Mouse (Mus musculus): ENCODE measurements around the gene Slc2a8. TPM values are rescaled to one million over a fixed set of nuclear protein-coding genes. Genes with fewer than 3 reads are reported as not detected.
"Not testable (repeated sequence)": the region's sequence is repeated elsewhere in the genome, so short reads cannot be mapped to it uniquely, and the experiment has no call there.

Gene Slc2a8
- polyA plus RNA-seq (2014; fragmentation: Nextera tagmentation; extraction: Ambion mirVana) = 16.0 and 18.2 TPM in 2 replicates

DNA sequence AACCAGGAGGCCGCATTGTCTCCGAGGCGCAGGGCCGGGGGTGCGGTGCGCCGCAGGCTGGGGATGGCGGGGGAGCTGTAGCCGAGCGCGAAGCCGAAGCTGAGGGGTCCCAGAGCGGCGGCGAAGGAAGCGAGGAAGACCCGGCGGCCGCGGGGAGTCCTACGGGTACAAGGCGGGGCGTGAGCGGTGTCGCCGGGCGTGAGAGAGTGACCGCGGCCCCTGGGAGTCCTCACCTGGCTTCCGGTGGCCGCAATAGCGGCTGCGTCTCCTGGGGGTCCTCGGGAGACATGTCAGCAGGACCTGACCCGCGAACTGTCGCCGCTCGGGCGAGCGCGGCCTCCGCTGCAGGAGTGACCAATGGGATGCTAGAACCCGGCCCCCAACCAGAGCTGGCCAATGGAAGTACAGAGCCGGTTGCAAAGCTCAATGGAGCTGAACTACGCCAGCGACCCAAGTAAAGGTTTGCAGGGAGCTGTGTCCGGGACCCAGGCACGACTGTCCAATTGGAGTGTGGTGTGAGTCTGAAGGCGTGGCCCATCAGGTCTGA, at the start of gene Slc2a8:
Gene Slc2a8 (minus strand): TSS at position 359 of the 547 bp plus-strand sequence.
- peaks cover 19% of the 10 kb centered on the region for H3K4me1 ChIP-seq (ENCODE audit: control insufficient read depth, insufficient read depth, low read length)
- H3K9me3 ChIP-seq (ENCODE audit: control insufficient read depth, low read length) = no peaks in the 10 kb centered on the region
- peak within 1 kb of the TSS; percentile 76 for H3K4me2 ChIP-seq (ENCODE audit: low read length)
- peak; percentile 97 for ATAC-seq (ENCODE audit: low FRiP score, low TSS enrichment)
- H3K9ac ChIP-seq (replicated peaks; ENCODE audit: low read length) = peak within 1 kb of the TSS; percentile 88
- H3K4me3 ChIP-seq (replicated peaks; ENCODE audit: low read depth, low read length) = peak within 1 kb of the TSS; percentile 80
- H3K27me3 ChIP-seq (ENCODE audit: control insufficient read depth, insufficient read depth, low read length) = no peaks in the 10 kb centered on the region
- peak; percentile 94 for DNase-seq
- H3K27ac ChIP-seq (replicated peaks; ENCODE audit: low read depth, low read length) = peak within 1 kb of the TSS; percentile 70
- peaks cover under 1% of the 10 kb centered on the region; the same call in 1 of the 2 replicates for H3K36me3 ChIP-seq (ENCODE audit: control insufficient read depth, insufficient read depth, low read length)
- WGBS = under 1% methylated on average over 50 of the region's 50 CpGs

DNA sequence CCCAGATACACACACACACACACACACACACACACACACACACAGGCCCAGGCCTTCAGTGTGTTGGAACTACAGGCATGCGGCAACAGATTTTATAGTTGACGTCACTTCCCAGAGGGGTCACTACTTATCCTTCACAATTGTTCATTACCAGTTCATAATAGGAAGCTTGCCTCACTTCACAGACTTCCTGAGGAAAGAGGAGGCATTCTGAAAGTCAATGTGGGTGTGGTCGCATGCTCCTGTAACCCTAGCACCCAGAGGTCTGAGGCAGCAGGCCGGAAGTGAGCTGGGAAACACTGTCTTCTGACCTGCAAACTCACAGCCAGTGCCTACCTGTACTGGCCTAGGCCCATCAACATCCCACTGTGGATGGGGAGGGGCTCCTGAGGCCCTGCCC, 43.2 kb upstream of the Slc2a8 start:
- no peaks in the 10 kb centered on the region for H3K4me1 ChIP-seq (ENCODE audit: control insufficient read depth, insufficient read depth, low read length)
- DNase-seq (no peak), ATAC-seq (ENCODE audit: low FRiP score, low TSS enrichment) (no peak)
- no peak overlapping the region for H3K9ac ChIP-seq (replicated peaks; ENCODE audit: low read length)
- H3K4me2 ChIP-seq (ENCODE audit: low read length) = no peak overlapping the region
- no peaks in the 10 kb centered on the region for H3K27me3 ChIP-seq (ENCODE audit: control insufficient read depth, insufficient read depth, low read length)
- 94% methylated on average over 4 of the region's 4 CpGs for WGBS
- no peak overlapping the region for H3K4me3 ChIP-seq (replicated peaks; ENCODE audit: low read depth, low read length)
- peaks cover 4% of the 10 kb centered on the region for H3K36me3 ChIP-seq (ENCODE audit: control insufficient read depth, insufficient read depth, low read length)
- H3K27ac ChIP-seq (replicated peaks; ENCODE audit: low read depth, low read length) = no peak overlapping the region
- no peaks in the 10 kb centered on the region for H3K9me3 ChIP-seq (ENCODE audit: control insufficient read depth, low read length)

DNA sequence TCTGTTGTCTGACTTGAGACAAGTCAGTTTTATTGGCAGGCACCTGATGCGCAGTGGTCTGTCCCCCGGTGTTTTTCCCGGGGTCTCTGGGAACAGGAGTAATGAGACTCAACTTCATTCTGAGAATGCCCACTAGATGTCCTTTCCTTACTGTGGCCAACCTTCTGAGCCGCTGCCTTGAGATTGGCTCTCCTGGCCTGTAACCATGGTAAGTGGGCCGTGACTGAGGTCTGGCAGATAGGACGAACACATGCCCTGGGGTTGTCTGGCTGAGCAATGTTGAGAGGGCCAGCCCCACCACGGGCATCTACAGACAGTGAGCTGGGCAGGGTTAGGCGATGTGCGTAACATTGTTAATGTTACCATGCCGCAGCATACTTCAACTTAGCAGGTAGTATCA, 42.7 kb upstream of the Slc2a8 start:
- Histone ChIP-seq H3K27me3 (ENCODE audit: control insufficient read depth, insufficient read depth, low read length) (no peaks in the 10 kb centered on the region), H3K9me3 (ENCODE audit: control insufficient read depth, low read length) (no peaks in the 10 kb centered on the region), H3K4me1 (ENCODE audit: control insufficient read depth, insufficient read depth, low read length) (no peaks in the 10 kb centered on the region), H3K27ac (replicated peaks; ENCODE audit: low read depth, low read length) (no peak overlapping the region), H3K4me3 (replicated peaks; ENCODE audit: low read depth, low read length) (no peak overlapping the region), H3K36me3 (ENCODE audit: control insufficient read depth, insufficient read depth, low read length) (peaks cover 4% of the 10 kb centered on the region; the same call in 1 of the 2 replicates), H3K9ac (replicated peaks; ENCODE audit: low read length) (no peak overlapping the region), H3K4me2 (ENCODE audit: low read length) (no peak overlapping the region)
- 67% methylated on average over 10 of the region's 10 CpGs for WGBS
- peak; percentile 47 for DNase-seq
- no peak for ATAC-seq (ENCODE audit: low FRiP score, low TSS enrichment)

DNA sequence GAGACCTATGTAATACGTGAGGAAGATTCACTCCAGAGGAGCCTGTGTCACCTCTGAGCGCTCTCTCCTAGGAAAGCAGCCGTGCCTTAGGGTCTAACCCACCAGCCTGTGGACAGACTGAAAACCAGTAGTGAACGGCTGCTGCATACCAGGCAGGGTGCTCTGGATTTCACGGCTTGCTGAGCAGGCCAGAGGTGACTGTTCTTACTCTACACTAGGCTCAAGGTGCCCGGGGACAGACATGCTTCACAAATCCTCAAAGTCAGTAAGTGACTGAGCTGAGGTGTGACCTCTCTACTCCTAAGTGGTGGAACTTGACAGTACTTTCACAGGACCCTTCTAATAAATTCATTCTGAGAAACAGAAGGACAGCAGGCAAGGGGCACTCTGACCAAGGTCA, 41.0 kb upstream of the Slc2a8 start:
- H3K9ac ChIP-seq (replicated peaks; ENCODE audit: low read length) = no peak overlapping the region
- no peaks in the 10 kb centered on the region for H3K9me3 ChIP-seq (ENCODE audit: control insufficient read depth, low read length)
- no peak overlapping the region for H3K4me3 ChIP-seq (replicated peaks; ENCODE audit: low read depth, low read length)
- no peak overlapping the region for H3K4me2 ChIP-seq (ENCODE audit: low read length)
- no peak overlapping the region for H3K27ac ChIP-seq (replicated peaks; ENCODE audit: low read depth, low read length)
- no peaks in the 10 kb centered on the region for H3K27me3 ChIP-seq (ENCODE audit: control insufficient read depth, insufficient read depth, low read length)
- DNase-seq (no peak), ATAC-seq (ENCODE audit: low FRiP score, low TSS enrichment) (no peak)
- no peaks in the 10 kb centered on the region for H3K4me1 ChIP-seq (ENCODE audit: control insufficient read depth, insufficient read depth, low read length)
- H3K36me3 ChIP-seq (ENCODE audit: control insufficient read depth, insufficient read depth, low read length) = peaks cover 4% of the 10 kb centered on the region; the same call in 1 of the 2 replicates
- 77% methylated on average over 6 of the region's 6 CpGs for WGBS

DNA sequence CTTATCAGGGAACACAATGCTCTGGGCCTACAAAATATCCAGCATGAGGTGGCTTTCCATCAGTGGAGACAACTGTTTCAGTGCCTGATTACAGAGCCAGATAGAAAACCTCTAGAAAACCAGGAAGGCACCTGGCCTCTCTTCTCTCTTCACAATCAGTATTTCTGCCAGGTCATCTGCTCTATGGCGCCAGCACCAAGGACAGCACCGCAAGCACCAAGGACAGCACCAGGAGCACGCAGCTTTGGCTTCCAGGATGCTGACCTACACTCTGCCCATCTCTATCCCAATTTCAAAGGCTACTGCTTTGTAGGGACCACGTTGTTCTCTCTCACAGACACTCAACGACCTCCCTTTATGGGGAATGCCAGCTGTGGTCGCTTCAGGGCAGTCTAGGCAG, 36.1 kb upstream of the Slc2a8 start:
- no peaks in the 10 kb centered on the region for H3K27me3 ChIP-seq (ENCODE audit: control insufficient read depth, insufficient read depth, low read length)
- no peak overlapping the region for H3K27ac ChIP-seq (replicated peaks; ENCODE audit: low read depth, low read length)
- DNase-seq = no peak
- H3K4me2 ChIP-seq (ENCODE audit: low read length) = no peak overlapping the region
- no peak overlapping the region for H3K4me3 ChIP-seq (replicated peaks; ENCODE audit: low read depth, low read length)
- no peaks in the 10 kb centered on the region for H3K9me3 ChIP-seq (ENCODE audit: control insufficient read depth, low read length)
- H3K9ac ChIP-seq (replicated peaks; ENCODE audit: low read length) = no peak overlapping the region
- ATAC-seq (ENCODE audit: low FRiP score, low TSS enrichment) = no peak
- no peaks in the 10 kb centered on the region for H3K4me1 ChIP-seq (ENCODE audit: control insufficient read depth, insufficient read depth, low read length)
- H3K36me3 ChIP-seq (ENCODE audit: control insufficient read depth, insufficient read depth, low read length) = no peaks in the 10 kb centered on the region
- WGBS = 17% methylated on average over 6 of the region's 6 CpGs

DNA sequence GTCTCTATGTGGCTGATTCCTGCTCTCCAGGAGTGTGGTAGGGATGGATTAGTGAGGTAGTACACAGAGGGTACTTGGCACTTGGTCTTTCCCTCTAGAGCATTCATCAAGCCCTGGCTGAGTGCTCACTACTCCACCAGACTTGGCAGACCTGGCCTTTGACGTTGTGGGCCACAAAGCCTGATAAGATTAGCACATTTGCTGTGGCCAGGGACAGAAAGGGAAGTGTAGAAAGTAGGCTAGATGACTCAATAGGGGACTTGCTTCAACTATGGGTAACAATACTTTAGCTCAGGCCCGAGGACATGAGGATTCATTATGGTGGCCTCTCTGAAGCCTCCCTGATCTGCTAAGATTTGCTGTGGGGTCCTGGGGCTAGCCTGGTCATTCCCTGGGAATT, 35.3 kb upstream of the Slc2a8 start:
- 82% methylated on average over 2 of the region's 2 CpGs for WGBS

DNA sequence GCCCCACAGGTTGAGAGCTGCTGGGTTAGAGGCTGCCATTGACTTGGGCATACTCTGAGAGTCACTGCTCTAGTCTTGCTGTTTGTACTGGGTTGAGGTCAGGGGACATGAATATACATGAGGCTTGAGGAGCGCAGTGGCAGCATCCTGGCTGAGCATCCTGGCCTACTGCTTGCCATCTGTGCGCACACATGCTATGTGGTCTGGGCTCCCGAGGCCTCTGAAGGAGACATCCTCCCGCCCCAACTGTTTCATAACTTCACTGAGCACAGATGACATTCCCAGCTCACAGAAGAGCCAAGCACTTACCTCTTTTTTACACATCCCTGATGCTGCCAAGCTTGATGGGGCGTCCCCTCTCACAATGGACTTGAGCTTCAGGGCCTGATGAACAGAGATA, 33.0 kb upstream of the Slc2a8 start:
- Histone ChIP-seq H3K27me3 (ENCODE audit: control insufficient read depth, insufficient read depth, low read length) (no peaks in the 10 kb centered on the region), H3K4me2 (ENCODE audit: low read length) (no peak overlapping the region), H3K9ac (replicated peaks; ENCODE audit: low read length) (no peak overlapping the region), H3K4me3 (replicated peaks; ENCODE audit: low read depth, low read length) (no peak overlapping the region), H3K36me3 (ENCODE audit: control insufficient read depth, insufficient read depth, low read length) (no peaks in the 10 kb centered on the region), H3K27ac (replicated peaks; ENCODE audit: low read depth, low read length) (no peak overlapping the region), H3K4me1 (ENCODE audit: control insufficient read depth, insufficient read depth, low read length) (no peaks in the 10 kb centered on the region), H3K9me3 (ENCODE audit: control insufficient read depth, low read length) (no peaks in the 10 kb centered on the region)
- DNase-seq = peak; percentile 27
- WGBS = 61% methylated on average over 5 of the region's 5 CpGs
- no peak; the same call in 1 of the 2 replicates for ATAC-seq (ENCODE audit: low FRiP score, low TSS enrichment)

More for the DNA sequence above, 35.3 kb upstream of the Slc2a8 start:
- H3K27me3 ChIP-seq (ENCODE audit: control insufficient read depth, insufficient read depth, low read length) = no peaks in the 10 kb centered on the region
- no peaks in the 10 kb centered on the region for H3K4me1 ChIP-seq (ENCODE audit: control insufficient read depth, insufficient read depth, low read length)
- ATAC-seq (ENCODE audit: low FRiP score, low TSS enrichment) (no peak), DNase-seq (no peak)
- no peak overlapping the region for H3K27ac ChIP-seq (replicated peaks; ENCODE audit: low read depth, low read length)
- no peaks in the 10 kb centered on the region for H3K9me3 ChIP-seq (ENCODE audit: control insufficient read depth, low read length)
- no peaks in the 10 kb centered on the region for H3K36me3 ChIP-seq (ENCODE audit: control insufficient read depth, insufficient read depth, low read length)
- no peak overlapping the region for H3K9ac ChIP-seq (replicated peaks; ENCODE audit: low read length)
- no peak overlapping the region for H3K4me2 ChIP-seq (ENCODE audit: low read length)
- no peak overlapping the region for H3K4me3 ChIP-seq (replicated peaks; ENCODE audit: low read depth, low read length)

DNA sequence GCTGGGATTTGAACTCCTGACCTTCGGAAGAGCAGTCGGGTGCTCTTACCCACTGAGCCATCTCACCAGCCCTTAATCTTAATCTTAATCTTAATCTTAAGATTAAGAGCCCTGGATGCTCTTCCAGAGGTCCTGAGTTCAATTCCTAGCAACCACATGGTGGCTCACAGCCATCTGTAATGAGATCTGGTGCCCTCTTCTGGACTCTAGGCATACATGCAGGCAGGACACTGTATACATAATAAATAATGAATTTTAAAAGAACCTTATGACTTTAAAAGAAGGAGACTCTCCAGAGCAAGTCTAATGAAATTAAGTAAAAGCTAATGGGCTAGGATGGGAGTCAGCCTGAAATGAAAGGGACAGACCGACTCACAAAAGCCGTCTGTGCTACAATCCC, 27.2 kb upstream of the Slc2a8 start:
- not testable (repeated sequence) for H3K4me2 ChIP-seq (ENCODE audit: low read length); H3K4me1 ChIP-seq (ENCODE audit: control insufficient read depth, insufficient read depth, low read length); H3K36me3 ChIP-seq (ENCODE audit: control insufficient read depth, insufficient read depth, low read length); H3K27ac ChIP-seq (replicated peaks; ENCODE audit: low read depth, low read length); H3K9me3 ChIP-seq (ENCODE audit: control insufficient read depth, low read length); H3K9ac ChIP-seq (replicated peaks; ENCODE audit: low read length); ATAC-seq (ENCODE audit: low FRiP score, low TSS enrichment); H3K4me3 ChIP-seq (replicated peaks; ENCODE audit: low read depth, low read length); H3K27me3 ChIP-seq (ENCODE audit: control insufficient read depth, insufficient read depth, low read length)
- WGBS = 87% methylated on average over 4 of the region's 4 CpGs
- peak; percentile 7 for DNase-seq

DNA sequence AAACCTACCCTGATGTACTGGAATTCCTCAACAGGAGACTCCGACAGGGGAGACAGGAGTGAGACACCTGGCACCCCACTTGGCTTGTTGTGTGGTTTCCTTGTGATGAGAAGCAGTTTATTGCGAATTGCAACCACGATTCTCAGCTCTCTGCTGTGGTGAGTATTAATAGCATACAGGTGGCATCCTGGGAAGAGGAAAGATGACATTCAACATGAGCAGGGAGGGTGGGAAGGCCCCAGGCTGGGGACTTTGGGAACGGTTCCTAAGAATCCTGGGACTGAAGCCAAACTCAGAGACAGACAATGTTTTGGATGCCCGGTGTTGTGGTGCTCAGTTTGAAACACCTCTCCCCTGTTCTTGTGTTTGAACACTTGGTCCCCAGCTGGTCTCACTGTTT, 23.2 kb upstream of the Slc2a8 start:
- ATAC-seq (ENCODE audit: low FRiP score, low TSS enrichment) = no peak
- no peak for DNase-seq
- 84% methylated on average over 5 of the region's 5 CpGs for WGBS

More for the DNA sequence above, 23.2 kb upstream of the Slc2a8 start:
- Histone ChIP-seq H3K27me3 (ENCODE audit: control insufficient read depth, insufficient read depth, low read length) (no peaks in the 10 kb centered on the region), H3K4me3 (replicated peaks; ENCODE audit: low read depth, low read length) (no peak overlapping the region), H3K36me3 (ENCODE audit: control insufficient read depth, insufficient read depth, low read length) (peaks cover 17% of the 10 kb centered on the region; the same call in 1 of the 2 replicates), H3K9ac (replicated peaks; ENCODE audit: low read length) (no peak overlapping the region), H3K4me2 (ENCODE audit: low read length) (no peak overlapping the region), H3K9me3 (ENCODE audit: control insufficient read depth, low read length) (no peaks in the 10 kb centered on the region), H3K4me1 (ENCODE audit: control insufficient read depth, insufficient read depth, low read length) (no peaks in the 10 kb centered on the region), H3K27ac (replicated peaks; ENCODE audit: low read depth, low read length) (no peak overlapping the region)
